Mouse (Mus musculus): ENCODE results near the gene Rab6a. TPM values are rescaled to one million over a fixed set of nuclear protein-coding genes. Genes with fewer than 3 reads are reported as not detected.
A peak's percentile ranks its signal among the peaks of the same experiment; 100 is the strongest.

Rab6a gene
- total RNA-seq, 4 experiments from 2014 or later = 60.7 to 63.9 (median 62.5) TPM

DNA sequence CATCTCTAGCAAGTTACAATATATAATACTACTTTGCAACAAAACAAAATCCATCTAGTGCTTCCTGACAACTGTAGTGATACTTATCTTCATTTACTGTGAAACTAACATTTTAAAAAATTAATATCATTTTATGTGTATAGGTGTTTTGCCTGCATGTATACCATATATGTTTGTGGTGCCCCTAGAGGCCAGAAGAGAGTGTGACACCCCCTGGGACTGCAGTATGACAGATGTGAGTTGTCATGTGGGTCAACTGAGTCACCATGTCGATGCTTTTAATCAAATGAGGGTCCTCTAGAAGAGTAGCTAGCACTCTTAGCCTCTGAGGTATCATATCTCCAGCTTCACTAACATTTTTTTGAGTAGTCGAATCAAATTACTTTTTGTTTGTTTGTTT lies 15.1 kb downstream of the Rab6a start:
- DNase-seq (ENCODE audit: low spot score) = no peak

DNA sequence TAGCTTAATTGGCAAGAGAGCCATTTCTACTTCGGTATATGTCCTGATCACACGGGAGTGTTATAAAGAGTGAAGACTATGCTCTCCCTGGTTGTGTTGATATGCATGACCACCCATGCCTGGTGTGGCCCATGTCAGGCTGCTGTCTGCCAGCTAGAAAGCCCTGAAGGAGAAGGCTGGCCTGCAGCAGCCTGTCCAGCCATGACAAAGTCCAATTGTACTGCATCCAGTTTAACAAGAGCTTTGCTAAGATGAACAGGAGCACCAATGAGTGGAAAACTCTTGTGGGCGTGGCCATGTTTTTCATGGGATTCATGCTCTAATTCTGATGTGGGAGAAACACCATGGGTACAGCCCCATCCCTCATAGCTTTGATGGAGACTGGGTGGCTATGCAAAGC lies 17.3 kb downstream of the Rab6a start:
- DNase-seq (ENCODE audit: low spot score) = no peak

DNA sequence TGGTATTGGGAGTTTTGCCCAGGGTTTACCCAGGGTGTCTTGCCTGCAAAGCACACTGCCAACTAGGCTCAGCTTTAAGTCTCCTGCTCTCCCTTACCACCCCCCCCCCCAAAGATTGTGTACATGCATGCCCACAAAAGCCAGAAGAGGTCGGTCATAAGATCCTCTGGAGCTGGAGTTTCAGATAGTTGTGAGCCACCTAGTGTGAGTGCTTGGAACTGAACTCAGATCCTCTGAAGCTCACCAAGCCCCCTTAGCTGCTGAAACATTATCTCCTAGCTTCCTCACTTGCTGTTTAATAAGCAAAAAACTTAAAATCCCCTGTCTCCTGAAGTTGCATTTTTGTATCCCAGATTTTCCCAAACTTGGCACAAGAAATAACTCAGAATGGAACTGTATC lies 30.4 kb downstream of the Rab6a start:
- DNase-seq (ENCODE audit: low spot score) = no peak

DNA sequence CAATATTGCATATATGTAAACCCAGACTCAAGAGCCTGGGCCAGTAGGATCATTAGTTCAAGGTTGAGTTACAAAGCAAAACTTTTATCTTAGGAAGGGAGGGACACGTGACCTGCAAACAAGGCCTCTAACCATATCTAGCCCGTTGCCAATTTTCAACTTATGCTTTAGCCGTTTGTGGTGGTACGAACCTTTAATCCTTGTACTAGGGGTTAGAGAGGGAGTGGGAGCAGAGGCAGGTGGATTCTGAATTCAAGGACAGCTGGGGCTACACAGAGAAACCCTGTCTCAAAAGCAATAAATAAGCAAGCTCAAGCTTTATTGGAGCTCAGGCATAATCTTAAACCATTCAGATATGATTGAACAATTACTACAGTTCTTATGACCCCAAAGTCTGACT lies 35.2 kb downstream of the Rab6a start:
- DNase-seq (ENCODE audit: low spot score) = no peak

DNA sequence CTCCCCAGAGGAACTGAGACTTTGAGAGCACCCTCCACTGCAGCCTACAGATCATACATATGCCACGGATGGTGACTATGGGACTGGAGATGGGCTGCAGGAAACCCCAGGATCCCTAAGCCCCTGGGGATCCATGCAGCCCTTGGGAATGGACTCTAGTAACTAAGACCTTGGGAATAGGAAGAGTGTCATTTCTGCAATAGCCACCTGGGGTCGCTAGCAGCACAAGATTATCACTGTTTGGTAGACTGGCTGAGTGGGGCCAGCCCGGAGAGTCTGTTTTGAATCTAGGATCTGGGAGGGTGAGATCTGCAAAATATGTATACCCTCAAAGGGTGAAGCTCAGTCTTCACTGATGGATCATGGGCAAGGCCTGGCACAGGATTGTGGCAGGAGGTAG lies 37.9 kb downstream of the Rab6a start:
- peak; percentile 61 for DNase-seq (ENCODE audit: low spot score)

DNA sequence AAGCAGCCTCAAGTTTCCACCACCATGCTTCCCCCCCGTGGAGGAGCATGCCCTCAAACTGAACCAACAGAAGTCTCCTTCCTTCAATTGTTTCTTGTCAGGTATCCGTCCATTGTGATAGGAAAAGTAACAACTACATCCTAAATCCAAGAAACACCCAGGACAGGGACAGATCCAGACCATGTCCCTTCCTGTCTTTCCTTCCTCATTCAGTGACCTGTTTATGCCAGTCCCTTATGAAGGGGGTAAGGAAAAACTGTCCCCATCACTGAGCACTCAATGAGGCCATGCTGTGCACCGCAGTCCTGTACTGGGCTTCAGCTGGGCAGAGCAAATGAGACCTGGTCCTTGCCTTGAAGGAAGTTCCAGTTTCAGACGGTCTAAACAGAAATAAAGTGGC lies 41.9 kb downstream of the Rab6a start:
- no peak for DNase-seq (ENCODE audit: low spot score)

DNA sequence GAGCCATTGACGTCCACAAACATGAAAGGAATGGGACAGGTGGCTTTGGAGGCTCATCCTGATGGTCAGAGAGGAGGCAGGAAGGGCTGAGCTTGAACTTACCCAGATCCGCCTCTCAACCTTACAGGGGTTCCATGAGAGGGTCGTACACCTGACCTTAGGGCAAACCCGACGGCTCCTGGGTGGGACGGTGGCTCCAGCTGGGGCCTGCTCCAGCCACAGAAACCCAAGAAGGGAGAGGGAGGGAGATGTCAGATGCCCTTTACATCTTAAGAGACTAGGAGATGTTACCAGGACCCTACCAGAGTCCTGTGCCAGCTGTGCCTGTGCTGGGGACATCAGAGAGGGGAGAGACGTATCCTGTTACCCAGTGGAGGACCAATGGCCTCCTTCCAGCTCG lies 42.6 kb downstream of the Rab6a start:
- no peak for DNase-seq (ENCODE audit: low spot score)

DNA sequence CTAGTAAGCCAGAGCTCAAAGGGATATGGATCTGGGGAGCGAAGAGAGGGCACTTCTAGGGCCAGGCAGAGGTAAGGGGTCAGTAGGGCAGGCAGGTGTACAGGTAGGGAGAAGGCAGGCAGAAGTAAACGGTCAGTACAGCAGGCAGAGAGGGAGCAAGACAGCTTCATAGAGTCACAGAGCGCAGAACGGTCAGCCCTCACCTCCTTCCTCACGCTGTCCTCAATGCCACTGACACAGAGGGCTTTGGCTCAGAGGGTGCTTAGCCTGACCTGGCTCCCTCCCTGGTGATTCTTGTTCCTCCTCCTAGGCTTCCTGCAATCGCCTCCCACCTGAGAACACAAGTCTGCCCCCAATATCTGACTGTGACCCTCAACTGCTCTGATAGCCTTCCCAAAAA lies 43.2 kb downstream of the Rab6a start:
- DNase-seq (ENCODE audit: low spot score) = no peak

DNA sequence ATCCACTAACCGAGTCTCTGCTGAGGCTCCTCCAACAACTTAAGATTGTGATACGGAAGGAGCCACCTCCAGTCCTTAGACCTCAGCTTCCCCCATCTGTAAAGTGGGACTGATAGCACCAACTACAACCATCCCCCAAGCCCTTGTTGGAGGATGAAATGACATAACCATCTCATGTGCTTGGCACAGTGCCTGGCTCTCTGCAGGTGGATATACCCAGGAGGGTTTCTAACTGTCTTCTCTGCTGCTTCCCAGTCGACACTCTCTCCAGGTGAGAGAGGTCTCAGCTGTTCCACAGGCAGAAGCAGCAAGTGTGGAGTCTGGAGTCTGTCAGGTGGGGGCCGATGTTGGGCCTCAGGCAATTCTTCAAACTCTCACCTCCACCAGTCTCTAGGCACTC lies 43.8 kb downstream of the Rab6a start:
- DNase-seq (ENCODE audit: low spot score) = no peak

DNA sequence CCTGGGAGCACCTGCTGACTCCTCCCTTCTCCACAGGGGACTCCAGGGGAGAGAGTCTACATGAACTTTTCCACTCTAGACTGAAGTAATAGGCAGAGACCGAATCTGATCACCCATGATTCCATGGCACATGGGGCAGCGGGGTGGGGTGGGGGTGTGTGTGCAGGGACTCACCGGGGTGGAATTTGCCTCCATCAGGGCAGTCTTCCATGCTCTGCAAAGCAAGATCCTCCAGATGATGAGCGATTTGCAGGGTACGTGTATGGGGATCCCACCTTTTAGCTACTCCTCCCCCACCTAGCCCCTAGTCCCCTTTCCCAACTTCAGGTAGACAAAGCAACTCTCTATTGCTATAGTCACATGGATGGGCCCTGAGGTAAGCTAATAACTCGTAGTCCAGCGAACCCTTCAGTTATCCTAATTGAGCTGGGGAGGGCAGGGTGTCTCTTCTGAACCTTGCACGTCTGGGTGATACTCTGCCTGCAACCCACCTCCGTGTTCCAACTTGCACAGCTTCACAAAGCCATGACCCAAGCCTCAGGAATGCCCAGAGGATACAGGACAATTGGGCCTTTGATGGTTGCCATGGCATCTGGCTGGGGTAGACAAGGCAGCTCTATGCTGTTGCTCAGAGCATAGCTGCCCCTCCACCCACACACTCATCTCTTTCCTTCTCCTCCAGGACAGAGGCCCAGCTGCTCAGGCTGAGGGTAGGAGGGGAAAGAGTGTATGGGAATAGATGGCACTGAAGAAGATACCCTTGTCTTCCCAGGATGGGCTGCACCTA lies 46.5 kb downstream of the Rab6a start:
- no peak for DNase-seq (ENCODE audit: low spot score)

DNA sequence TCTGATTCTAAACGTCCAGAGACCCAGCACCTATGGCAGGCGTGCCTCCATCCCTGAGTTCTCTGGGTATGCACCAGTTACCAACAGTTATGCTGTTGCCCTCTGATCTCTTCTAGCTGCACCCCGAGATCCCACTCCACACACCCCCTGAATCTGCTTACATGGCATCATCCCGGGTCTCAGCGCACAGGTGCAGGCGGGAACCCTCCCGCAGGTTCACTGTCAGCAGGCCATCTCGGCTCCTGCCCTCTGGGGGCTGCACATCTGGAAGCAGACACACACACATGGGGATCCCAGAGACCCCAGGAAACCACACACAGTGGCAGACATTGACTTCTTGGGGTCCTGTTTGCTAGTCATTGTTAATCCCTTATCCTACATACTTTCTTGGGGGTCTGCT lies 47.2 kb downstream of the Rab6a start:
- DNase-seq (ENCODE audit: low spot score) = no peak

DNA sequence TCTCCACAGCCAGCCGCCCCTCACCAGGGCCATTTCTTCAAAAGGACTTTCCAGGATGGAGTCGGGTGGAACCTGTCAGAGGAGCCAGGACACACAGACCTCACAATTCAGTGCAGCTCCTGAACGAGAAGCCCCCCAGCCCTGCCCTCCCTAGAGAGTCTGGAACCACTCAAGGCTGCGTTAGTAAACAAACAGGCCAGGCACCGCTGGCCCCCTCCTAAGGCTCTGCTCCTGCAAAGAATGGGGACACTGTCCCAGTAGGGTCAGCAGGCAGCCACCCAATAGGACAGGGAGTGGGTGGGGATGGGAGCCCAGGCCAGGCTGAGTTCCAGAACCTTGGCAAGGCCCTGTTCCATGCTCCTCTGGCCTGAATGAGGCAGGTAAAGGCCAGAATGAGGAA lies 49.5 kb downstream of the Rab6a start:
- DNase-seq (ENCODE audit: low spot score) = no peak

DNA sequence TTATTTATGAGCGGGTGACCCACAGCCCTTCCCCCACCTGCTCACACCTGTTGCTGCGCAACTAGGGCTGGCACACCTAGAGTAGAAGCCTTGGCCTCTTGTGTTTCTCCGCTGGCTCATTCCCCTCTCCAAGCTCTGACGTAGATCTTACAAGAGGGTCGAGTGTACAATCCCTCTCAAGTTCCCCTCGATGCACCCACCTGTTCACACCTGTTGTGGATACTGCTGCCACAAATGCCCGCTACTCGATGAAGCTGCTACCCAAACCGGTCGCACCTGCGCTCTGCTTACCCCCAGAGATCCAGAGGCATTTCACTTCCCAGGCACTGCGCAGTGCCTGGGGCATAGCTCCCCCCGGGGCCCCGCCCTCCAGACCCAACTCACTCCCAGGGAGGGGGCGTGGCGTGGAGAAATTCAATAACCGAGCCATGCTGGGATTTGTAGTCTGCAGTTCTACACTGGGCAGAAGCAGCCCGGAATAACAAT lies 50.9 kb downstream of the Rab6a start:
- no peak for DNase-seq (ENCODE audit: low spot score)

DNA sequence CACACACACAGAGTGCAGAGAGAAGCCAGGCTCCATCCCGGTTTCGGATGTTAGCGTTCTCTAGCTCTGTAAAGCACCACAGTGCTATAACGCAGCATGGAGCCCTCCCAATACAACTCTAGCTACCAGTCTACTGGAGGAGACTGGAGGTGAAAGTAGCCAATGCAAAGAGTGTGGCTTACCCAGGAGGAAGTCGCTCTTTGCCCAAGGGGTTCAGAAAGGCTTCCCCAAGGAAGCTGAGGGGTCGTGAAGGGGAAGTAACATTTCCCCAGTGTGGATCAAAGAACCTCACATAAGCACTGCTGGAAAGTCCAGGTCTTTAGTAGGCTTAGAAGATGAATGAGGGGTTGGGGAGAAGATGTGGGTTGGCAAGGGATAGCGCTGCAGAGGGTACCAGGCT lies 54.1 kb downstream of the Rab6a start:
- no peak for DNase-seq (ENCODE audit: low spot score)

DNA sequence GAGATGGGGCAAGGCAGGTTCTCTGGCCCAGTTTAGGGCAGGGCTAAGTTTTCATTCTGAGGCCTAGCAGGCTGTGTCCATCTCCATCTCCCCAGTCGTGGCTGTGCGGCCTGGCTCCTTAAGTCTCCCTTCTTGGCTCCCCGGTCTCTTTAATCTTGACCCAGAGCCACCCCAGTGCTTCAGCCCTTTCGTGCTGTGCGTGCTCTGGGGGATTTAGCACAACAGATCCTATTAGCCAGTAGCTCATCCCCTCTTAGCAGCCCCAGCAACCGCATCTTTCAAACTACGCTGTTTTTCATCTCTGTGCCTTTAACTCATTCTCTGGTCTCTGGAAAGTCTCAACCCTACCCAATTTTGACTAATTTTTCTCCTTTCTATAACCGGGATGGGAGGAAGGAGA lies 55.0 kb downstream of the Rab6a start, which contains the start of gene Plekhb1:
Plekhb1 (minus strand) TSS at position 184 of the 400 bp plus-strand sequence.
- no peak for DNase-seq (ENCODE audit: low spot score)

DNA sequence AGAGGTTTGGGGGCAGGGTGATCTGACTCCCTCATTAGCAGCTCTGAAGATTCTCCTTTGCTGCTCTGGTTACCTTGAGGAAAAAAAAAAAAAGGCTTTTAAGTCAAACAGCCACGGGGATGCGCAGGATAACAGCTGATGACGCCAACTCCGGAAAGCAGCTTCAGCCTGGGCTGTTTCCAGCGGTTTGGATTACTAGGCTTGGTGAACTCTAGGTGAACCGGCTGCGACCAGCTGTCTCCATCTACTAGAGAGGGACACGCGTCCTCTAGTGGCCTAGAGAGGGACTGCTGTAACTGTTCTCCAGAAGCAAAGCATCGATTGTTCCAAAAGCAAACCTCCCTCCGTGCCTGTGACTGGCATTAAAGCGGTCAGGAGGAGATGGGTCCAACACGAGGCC lies 56.0 kb downstream of the Rab6a start:
- DNase-seq (ENCODE audit: low spot score) = peak; percentile 94

DNA sequence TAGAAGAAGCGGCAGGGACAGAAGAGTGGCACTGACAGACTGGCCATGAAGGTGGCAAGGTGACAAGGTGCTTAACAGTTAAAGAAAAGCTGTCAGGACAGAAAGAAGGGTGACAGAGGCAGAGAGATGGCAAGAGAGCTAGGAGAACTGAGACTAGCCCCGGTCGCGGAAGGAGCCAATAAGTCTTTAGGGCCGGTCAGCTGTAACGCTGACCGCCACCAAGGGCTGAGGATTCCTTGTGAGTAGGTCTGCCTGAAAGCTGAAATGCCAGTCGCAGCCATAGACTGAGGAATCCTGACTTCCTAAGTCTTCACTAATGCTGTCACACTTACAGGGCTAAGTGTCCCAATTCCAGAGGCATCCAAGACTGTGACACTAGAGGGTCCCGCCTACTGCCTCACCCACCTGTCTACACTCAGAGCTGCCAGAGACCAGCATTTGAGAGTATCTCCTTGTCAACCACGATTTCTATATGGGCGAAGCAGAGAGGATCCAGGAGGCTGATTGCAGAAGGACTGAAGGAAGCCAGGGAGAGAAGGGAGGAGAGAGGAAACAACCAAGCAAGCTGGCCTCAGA lies 56.6 kb downstream of the Rab6a start:
- no peak for DNase-seq (ENCODE audit: low spot score)

DNA sequence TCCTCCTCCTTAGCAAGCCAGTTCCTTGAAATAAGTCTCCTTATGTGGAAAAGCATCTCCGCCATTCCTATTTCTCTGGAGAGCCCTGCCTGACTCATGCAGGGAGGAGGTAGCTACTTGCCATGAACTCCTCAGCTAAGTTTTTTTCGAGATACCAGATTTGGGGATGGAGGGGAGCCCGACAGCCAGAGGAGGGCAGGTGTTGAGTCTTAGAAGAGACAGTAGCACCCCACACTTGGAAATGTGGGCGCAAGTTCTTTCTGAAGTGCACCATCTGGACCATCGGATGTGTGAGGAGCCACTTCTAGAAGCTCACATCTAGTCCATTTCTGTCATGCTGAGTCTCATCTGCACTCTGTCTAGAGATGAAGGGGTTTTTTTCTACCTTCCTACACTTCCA lies 63.4 kb downstream of the Rab6a start:
- no peak for DNase-seq (ENCODE audit: low spot score)

DNA sequence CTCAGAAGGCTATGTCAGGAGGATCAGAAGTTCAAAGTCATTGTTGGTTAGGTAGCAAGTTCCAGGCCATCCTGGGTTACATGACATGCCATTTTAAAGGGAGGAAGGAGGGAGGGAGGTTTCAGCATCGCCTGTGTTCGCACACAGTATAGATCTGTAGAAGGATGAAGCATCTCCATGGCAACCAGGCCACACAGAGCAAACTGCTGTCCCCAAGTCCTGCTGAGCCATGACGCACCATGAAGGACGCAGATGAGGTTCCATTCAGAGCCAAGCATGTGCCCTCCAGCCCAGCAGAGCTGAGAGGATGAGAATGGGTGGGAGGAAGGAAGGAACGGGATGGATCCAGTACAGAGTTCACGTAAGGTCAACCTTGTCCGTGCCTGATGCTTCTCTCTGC lies 66.2 kb downstream of the Rab6a start:
- no peak for DNase-seq (ENCODE audit: low spot score)

DNA sequence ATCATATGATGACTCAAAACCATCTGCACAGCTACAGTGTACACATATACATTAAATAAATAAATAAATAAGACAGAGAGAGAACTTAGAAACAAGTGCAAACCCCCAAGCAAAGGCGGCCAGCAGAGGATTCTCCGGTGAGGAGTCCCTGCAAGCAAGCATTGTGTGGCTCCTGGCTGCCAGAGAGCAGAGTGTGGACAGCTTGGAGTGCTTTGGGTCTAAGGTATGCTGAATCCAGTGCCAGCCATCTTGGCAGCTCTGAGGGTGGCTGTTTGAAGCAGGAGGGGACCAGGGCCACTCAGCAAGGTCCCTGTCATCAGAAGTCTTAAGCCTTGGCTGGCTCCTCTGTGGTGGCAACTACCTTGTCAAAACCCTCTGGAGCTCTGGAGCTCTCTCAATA lies 67.7 kb downstream of the Rab6a start:
- no peak for DNase-seq (ENCODE audit: low spot score)

DNA sequence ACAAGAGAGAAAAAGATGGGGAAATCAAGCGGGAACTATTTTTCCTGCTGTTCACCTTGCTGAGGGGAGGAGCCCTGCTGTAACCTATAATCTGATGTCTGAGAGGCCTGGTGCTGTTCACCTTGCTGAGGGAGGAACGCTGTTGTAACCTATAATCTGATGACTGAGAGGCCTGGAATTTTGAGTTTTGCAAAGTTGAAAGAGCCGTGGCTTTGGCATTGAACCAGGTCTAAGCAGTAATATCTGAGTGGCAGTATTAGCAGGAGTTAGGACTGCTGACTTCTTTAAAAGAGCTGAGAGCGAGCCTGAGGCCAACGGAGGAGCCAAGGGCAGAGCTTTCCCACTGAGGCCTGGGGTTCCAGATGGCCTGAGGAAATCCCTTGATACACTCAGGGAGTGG lies 70.8 kb downstream of the Rab6a start:
- no peak for DNase-seq (ENCODE audit: low spot score)

DNA sequence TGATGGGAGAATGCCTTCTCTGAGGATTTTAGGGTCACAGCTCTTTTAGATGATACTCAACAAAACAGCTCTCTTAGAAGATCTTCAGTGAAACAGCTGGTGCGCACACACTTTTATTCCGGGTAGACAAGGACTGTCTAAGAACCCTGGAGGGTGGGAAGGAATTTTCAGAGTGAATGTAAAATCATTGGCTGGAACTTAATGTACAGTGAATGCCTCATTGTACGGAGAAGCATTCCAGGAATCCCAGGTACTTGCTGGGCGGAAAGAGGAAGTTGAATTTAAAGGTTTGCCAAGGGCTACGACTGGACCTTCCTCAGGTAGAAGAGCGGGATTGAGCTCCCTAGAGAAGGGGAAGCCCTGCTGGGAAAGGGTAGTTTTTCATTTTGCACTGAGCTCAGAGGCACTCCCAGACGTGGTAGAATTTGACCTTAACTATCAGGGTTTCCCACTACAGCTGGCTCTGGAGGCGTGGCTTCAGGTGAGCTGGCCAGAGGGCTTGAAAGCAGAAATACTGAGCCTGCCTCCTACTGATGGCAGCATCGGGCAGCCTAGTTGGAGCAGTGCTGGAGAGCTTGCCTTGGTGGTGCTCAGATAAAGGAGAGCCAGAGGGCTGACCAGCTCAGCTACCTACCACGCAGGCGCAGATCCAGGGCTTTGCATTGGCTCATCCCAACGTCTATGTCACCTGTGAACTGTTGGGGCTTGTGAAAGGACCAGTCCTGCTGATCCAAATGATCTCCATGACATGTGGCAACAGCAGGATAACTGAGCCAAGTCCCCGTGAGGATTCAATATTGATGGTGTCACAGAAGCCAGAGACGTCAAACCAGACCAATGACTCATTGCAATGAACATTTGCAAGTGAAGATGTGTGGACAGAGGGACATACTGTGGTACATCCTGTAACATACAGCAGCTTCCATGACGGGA lies 72.0 kb downstream of the Rab6a start:
- no peak for DNase-seq (ENCODE audit: low spot score)

Data from heart, adult 8-10 months (tissue).